Mouse (Mus musculus): Measurements from ENCODE around the gene Olfr462. TPM values are rescaled to one million over a fixed set of nuclear protein-coding genes. Genes with fewer than 3 reads are reported as not detected.

The Olfr462 gene
- total and polyA plus RNA-seq, 2 experiments from 2014 or later: not detected

- no peak for TF ChIP-seq CTCF (IDR thresholded peaks at IDR 0.05; ENCODE audit: low read depth)
- Histone ChIP-seq H3K36me3 (ENCODE audit: insufficient read depth) (peaks cover 8% of the 10 kb centered on the region), H3K9ac (peak overlapping the region; percentile 59), H3K4me2 (ENCODE audit: low read depth) (peak overlapping the region; percentile 63), H3K27me3 (ENCODE audit: insufficient read depth, low read length) (no peaks in the 10 kb centered on the region), H3K4me1 (ENCODE audit: insufficient read depth) (peaks cover 9% of the 10 kb centered on the region; the same call in 1 of the 2 replicates), H3K27ac (ENCODE audit: low read depth, low read length) (peak overlapping the region; percentile 82), H3K9me3 (ENCODE audit: low read length) (no peaks in the 10 kb centered on the region), H3K4me3 (ENCODE audit: low read depth, low read length) (peak overlapping the region; percentile 58)
- DNase-seq (peak; percentile 63), ATAC-seq (peak; percentile 65)
- WGBS: 26% methylated on average over 8 of the region's 8 CpGs
These were observed 38.5 kb downstream of the Olfr462 start for GRCm38 (mm10) chr11:87853597-87853954.

GRCm38 (mm10) chr11:87852690-87853596, 39.1 kb downstream of the Olfr462 start, which contains the start of gene Mks1:
Gene Mks1, plus strand, starts transcription at chr11:87853215.
- Histone ChIP-seq H3K27me3 (ENCODE audit: insufficient read depth, low read length) (no peaks in the 10 kb centered on the region), H3K4me3 (ENCODE audit: low read depth, low read length) (peak within 1 kb of the TSS; percentile 58), H3K4me2 (ENCODE audit: low read depth) (peak within 1 kb of the TSS; percentile 63), H3K36me3 (ENCODE audit: insufficient read depth) (peaks cover 6% of the 10 kb centered on the region), H3K9ac (peak within 1 kb of the TSS; percentile 59), H3K4me1 (ENCODE audit: insufficient read depth) (peaks cover 9% of the 10 kb centered on the region; the same call in 1 of the 2 replicates), H3K27ac (ENCODE audit: low read depth, low read length) (peak within 1 kb of the TSS; percentile 82), H3K9me3 (ENCODE audit: low read length) (no peaks in the 10 kb centered on the region)
- 3% methylated on average over 40 of the region's 40 CpGs for WGBS
- peak; percentile 98 for ATAC-seq
- TF ChIP-seq CTCF (IDR thresholded peaks at IDR 0.05; ENCODE audit: low read depth): no peak
- DNase-seq: peak; percentile 97

DNA sequence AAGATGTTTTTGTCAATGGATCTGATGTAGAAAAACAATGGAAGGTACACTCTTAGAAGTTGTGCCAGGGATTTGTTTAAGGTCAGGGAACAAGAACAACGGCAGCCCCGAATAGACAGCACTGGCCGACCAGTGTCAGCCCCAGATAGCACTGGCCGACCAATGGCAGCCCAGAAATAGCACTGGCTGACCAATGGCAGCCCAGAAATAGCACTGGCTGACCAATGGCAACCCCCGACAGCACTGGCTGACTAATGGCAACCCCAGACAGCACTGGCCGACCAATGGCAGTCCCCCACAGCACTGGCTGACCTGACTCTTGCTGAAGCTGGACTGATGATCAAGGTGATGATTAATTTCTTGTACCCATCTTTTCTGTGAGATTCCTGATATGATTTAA, 44.2 kb downstream of the Olfr462 start:
- Histone ChIP-seq H3K4me2 (ENCODE audit: low read depth) (no peak overlapping the region), H3K27me3 (ENCODE audit: insufficient read depth, low read length) (no peaks in the 10 kb centered on the region), H3K36me3 (ENCODE audit: insufficient read depth) (no peaks in the 10 kb centered on the region), H3K4me3 (ENCODE audit: low read depth, low read length) (no peak overlapping the region), H3K9me3 (ENCODE audit: low read length) (no peaks in the 10 kb centered on the region), H3K9ac (no peak overlapping the region), H3K27ac (ENCODE audit: low read depth, low read length) (no peak overlapping the region), H3K4me1 (ENCODE audit: insufficient read depth) (peaks cover 4% of the 10 kb centered on the region; the same call in 1 of the 2 replicates)
- no peak for TF ChIP-seq CTCF (IDR thresholded peaks at IDR 0.05; ENCODE audit: low read depth)
- no peak for ATAC-seq
- no peak for DNase-seq
- 67% methylated on average over 6 of the region's 6 CpGs for WGBS

DNA sequence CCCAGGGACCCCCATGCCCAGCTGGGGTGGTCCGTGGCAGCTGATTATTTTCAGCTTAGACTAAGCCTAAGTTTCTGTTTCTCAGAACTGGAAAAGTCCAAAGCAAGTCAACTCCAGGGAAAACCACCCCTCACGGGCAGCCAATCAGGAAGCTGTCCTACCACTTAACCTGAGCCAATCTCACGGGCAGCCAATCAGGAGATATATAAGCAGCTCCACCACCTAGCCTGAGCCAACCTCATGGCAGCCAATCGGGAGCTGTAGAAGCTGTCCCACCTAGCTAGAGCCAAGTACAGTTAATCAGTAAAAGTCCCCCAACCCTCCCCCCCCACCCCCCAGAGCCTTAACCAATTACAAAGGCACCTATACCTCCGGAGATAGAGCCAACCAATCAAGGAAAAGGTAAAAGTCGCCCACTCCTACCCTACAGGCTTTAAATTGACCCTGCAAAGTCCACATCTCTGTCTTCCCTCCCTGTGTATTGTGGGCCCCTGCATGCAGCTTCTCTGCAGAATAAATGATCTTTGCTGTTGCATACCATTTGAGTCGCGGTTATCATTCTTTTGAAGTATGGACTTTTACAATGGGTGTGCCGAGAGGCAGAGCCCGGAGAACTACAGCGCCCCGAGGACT, 45.0 kb downstream of the Olfr462 start:
- H3K27ac ChIP-seq (ENCODE audit: low read depth, low read length): no peak overlapping the region
- H3K4me2 ChIP-seq (ENCODE audit: low read depth): no peak overlapping the region
- TF ChIP-seq CTCF (IDR thresholded peaks at IDR 0.05; ENCODE audit: low read depth): no peak
- H3K36me3 ChIP-seq (ENCODE audit: insufficient read depth): no peaks in the 10 kb centered on the region
- no peak for ATAC-seq
- no peaks in the 10 kb centered on the region for H3K9me3 ChIP-seq (ENCODE audit: low read length)
- 86% methylated on average over 12 of the region's 12 CpGs for WGBS
- H3K4me3 ChIP-seq (ENCODE audit: low read depth, low read length): no peak overlapping the region
- no peaks in the 10 kb centered on the region for H3K4me1 ChIP-seq (ENCODE audit: insufficient read depth)
- H3K27me3 ChIP-seq (ENCODE audit: insufficient read depth, low read length): no peaks in the 10 kb centered on the region
- no peak overlapping the region for H3K9ac ChIP-seq
- DNase-seq: no peak

DNA sequence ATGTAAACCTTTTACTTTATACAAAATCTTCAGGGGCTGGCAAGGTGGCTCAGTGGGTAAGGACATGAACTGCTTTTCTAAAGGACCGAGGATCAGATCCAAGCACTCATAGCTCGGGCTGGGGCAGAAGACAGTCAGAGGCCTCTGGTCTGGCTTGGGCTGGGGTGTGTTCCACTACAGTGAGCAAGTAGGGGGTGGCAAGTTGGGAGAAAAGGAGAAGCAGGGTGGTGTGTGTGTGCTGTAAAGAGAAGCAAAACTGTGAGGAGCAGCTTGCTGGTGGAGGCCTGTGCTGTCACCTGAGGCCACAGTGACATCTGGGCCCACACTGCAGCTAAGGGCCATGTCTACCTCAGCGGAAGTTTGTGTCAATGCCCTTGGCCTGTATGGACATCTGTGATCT, 50.6 kb downstream of the Olfr462 start:
- WGBS: 88% methylated on average over 3 of the region's 3 CpGs
- H3K4me3 ChIP-seq (ENCODE audit: low read depth, low read length): no peak overlapping the region
- no peak overlapping the region for H3K4me2 ChIP-seq (ENCODE audit: low read depth)
- no peaks in the 10 kb centered on the region for H3K9me3 ChIP-seq (ENCODE audit: low read length)
- H3K27ac ChIP-seq (ENCODE audit: low read depth, low read length): no peak overlapping the region
- no peaks in the 10 kb centered on the region for H3K27me3 ChIP-seq (ENCODE audit: insufficient read depth, low read length)
- no peaks in the 10 kb centered on the region for H3K36me3 ChIP-seq (ENCODE audit: insufficient read depth)
- ATAC-seq (no peak), DNase-seq (no peak)
- no peak overlapping the region for H3K9ac ChIP-seq
- no peak for TF ChIP-seq CTCF (IDR thresholded peaks at IDR 0.05; ENCODE audit: low read depth)
- H3K4me1 ChIP-seq (ENCODE audit: insufficient read depth): no peaks in the 10 kb centered on the region

DNA sequence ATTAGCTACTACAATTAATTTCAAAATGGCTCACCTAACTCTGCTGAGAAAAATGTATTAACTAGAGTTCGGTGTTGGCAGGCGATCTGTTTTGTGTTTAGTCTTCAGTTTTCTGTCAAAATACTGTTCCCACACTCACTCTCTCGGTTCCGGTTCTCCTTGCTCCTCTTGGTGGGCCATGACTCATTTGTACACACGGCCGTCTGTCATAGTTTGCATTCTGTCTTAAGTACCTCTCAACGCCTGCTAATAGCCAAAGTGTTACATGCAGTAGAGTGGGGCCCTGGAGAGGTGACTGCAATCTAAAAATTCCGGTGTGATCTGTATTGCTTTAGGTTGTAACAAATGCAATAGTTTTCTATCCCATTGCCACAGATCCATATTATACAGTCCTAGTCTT, 51.4 kb downstream of the Olfr462 start:
- H3K36me3 ChIP-seq (ENCODE audit: insufficient read depth): no peaks in the 10 kb centered on the region
- H3K9ac ChIP-seq: no peak overlapping the region
- no peak overlapping the region for H3K4me2 ChIP-seq (ENCODE audit: low read depth)
- DNase-seq (no peak), ATAC-seq (no peak)
- WGBS: 78% methylated on average over 8 of the region's 8 CpGs
- no peaks in the 10 kb centered on the region for H3K27me3 ChIP-seq (ENCODE audit: insufficient read depth, low read length)
- H3K4me3 ChIP-seq (ENCODE audit: low read depth, low read length): no peak overlapping the region
- no peak for TF ChIP-seq CTCF (IDR thresholded peaks at IDR 0.05; ENCODE audit: low read depth)
- H3K9me3 ChIP-seq (ENCODE audit: low read length): no peaks in the 10 kb centered on the region
- no peak overlapping the region for H3K27ac ChIP-seq (ENCODE audit: low read depth, low read length)
- H3K4me1 ChIP-seq (ENCODE audit: insufficient read depth): no peaks in the 10 kb centered on the region

Other genes with a start within 250 kb of the Olfr462 start
- 1.0 and 1.8 TPM in 2 replicates for gene Rnf43, start 229.5 kb downstream of the Olfr462 start, total RNA-seq (2014; rRNA removed)
- 0.79 and 0.84 TPM in 2 replicates for gene Rnf43, start 229.5 kb downstream of the Olfr462 start, polyA plus RNA-seq (2015; fragmentation: Nextera tagmentation; extraction: Ambion mirVana)
- 64.9 and 78.5 TPM in 2 replicates for gene Supt4a, start 154.7 kb downstream of the Olfr462 start, total RNA-seq (2014; rRNA removed)
- gene Supt4a, start 154.7 kb downstream of the Olfr462 start, polyA plus RNA-seq (2015; fragmentation: Nextera tagmentation; extraction: Ambion mirVana): 141 and 159 TPM in 2 replicates
- gene Tspoap1, start 131.7 kb downstream of the Olfr462 start, total RNA-seq (2014; rRNA removed): 119 and 199 TPM in 2 replicates
- 10.5 and 20.1 TPM in 2 replicates for gene Tspoap1, start 131.7 kb downstream of the Olfr462 start, polyA plus RNA-seq (2015; fragmentation: Nextera tagmentation; extraction: Ambion mirVana)
- gene Mpo, start 98.7 kb downstream of the Olfr462 start, total RNA-seq (2014; rRNA removed): 0.33 and 0.46 TPM in 2 replicates
- 0.21 TPM in 1 of 2 replicates, not detected in the other for gene Mpo, start 98.7 kb downstream of the Olfr462 start, polyA plus RNA-seq (2015; fragmentation: Nextera tagmentation; extraction: Ambion mirVana)
- 0.46 and 1.1 TPM in 2 replicates for gene Lpo, start 64.0 kb downstream of the Olfr462 start, total RNA-seq (2014; rRNA removed)
- gene Lpo, start 64.0 kb downstream of the Olfr462 start, polyA plus RNA-seq (2015; fragmentation: Nextera tagmentation; extraction: Ambion mirVana): 0.62 and 1.3 TPM in 2 replicates
- 6.8 and 11.1 TPM in 2 replicates for gene Mks1, start 39.1 kb downstream of the Olfr462 start, total RNA-seq (2014; rRNA removed)
- 6.1 and 8.8 TPM in 2 replicates for gene Mks1, start 39.1 kb downstream of the Olfr462 start, polyA plus RNA-seq (2015; fragmentation: Nextera tagmentation; extraction: Ambion mirVana)
- 0.15 and 0.90 TPM in 2 replicates for gene Epx, start 16.7 kb downstream of the Olfr462 start, total RNA-seq (2014; rRNA removed)
- 0.38 and 0.79 TPM in 2 replicates for gene Epx, start 16.7 kb downstream of the Olfr462 start, polyA plus RNA-seq (2015; fragmentation: Nextera tagmentation; extraction: Ambion mirVana)
- gene Olfr463, start 5.1 kb upstream of the Olfr462 start, total RNA-seq (2014; rRNA removed): not detected in 2 replicates
- gene Olfr463, start 5.1 kb upstream of the Olfr462 start, polyA plus RNA-seq (2015; fragmentation: Nextera tagmentation; extraction: Ambion mirVana): not detected in 2 replicates
- gene Olfr464, start 28.7 kb upstream of the Olfr462 start, total RNA-seq (2014; rRNA removed): not detected in 2 replicates
- 0.07 TPM in 1 of 2 replicates, not detected in the other for gene Olfr464, start 28.7 kb upstream of the Olfr462 start, polyA plus RNA-seq (2015; fragmentation: Nextera tagmentation; extraction: Ambion mirVana)
- gene Dynll2, start 95.3 kb upstream of the Olfr462 start, total RNA-seq (2014; rRNA removed): 36.5 and 54.9 TPM in 2 replicates
- 41.7 and 49.8 TPM in 2 replicates for gene Dynll2, start 95.3 kb upstream of the Olfr462 start, polyA plus RNA-seq (2015; fragmentation: Nextera tagmentation; extraction: Ambion mirVana)
- 282 and 390 TPM in 2 replicates for gene Srsf1, start 155.1 kb upstream of the Olfr462 start, total RNA-seq (2014; rRNA removed)
- 103 and 121 TPM in 2 replicates for gene Srsf1, start 155.1 kb upstream of the Olfr462 start, polyA plus RNA-seq (2015; fragmentation: Nextera tagmentation; extraction: Ambion mirVana)
- 33.0 and 43.7 TPM in 2 replicates for gene Vezf1, start 176.0 kb upstream of the Olfr462 start, total RNA-seq (2014; rRNA removed)
- gene Vezf1, start 176.0 kb upstream of the Olfr462 start, polyA plus RNA-seq (2015; fragmentation: Nextera tagmentation; extraction: Ambion mirVana): 28.0 and 34.6 TPM in 2 replicates
- 28.9 and 34.7 TPM in 2 replicates for gene Cuedc1, start 205.8 kb upstream of the Olfr462 start, total RNA-seq (2014; rRNA removed)
- 22.0 and 34.6 TPM in 2 replicates for gene Cuedc1, start 205.8 kb upstream of the Olfr462 start, polyA plus RNA-seq (2015; fragmentation: Nextera tagmentation; extraction: Ambion mirVana)

Data from forebrain, postnatal 0 days (tissue).